Mouse (Mus musculus) hindbrain, embryonic 10.5 days (tissue): ENCODE data around the gene 1700018B08Rik. TPM values are rescaled to one million over a fixed set of nuclear protein-coding genes. Genes with fewer than 3 reads are reported as not detected.

Experiments used
- DNase-seq: peaks from one replicate; pipeline ENCODE4 v3.0.0-alpha.2; 2017; ENCODE audit warnings: low spot score
- H3K27ac ChIP-seq: fragments of 300-500 bp; sonication (generic); 2 replicates; pipeline ENCODE4 v1.5.1; 2016; ENCODE audit warnings: mild to moderate bottlenecking, moderate library complexity
- H3K27me3 ChIP-seq: fragments of 300-500 bp; sonication (generic); 2 replicates; pipeline ENCODE4 v1.6.1; 2016; ENCODE audit warnings: mild to moderate bottlenecking; ENCODE audit not compliant: poor library complexity, insufficient read depth, severe bottlenecking
- H3K36me3 ChIP-seq: fragments of 300-500 bp; sonication (generic); 2 replicates; pipeline ENCODE4 v1.6.1; 2016; ENCODE audit warnings: mild to moderate bottlenecking, moderate library complexity
- H3K4me1 ChIP-seq: fragments of 300-500 bp; sonication (generic); replicated peaks from 2 replicates; pipeline ENCODE4 v1.6.1; 2016; ENCODE audit warnings: mild to moderate bottlenecking
- H3K4me3 ChIP-seq: fragments of 300-500 bp; sonication (generic); 2 replicates; pipeline ENCODE4 v1.5.1; 2016; ENCODE audit warnings: mild to moderate bottlenecking, moderate library complexity
- H3K9me3 ChIP-seq: fragments of 300-500 bp; sonication (generic); 2 replicates; pipeline ENCODE4 v1.6.1; 2016; ENCODE audit warnings: mild to moderate bottlenecking, moderate library complexity
- WGBS: fragments of 180-500 bp; shearing (Covaris S2); methylation state at CpG from one replicate; pipeline ENCODE4 v1.1.7; 2016; 5-methylcytosine and 5-hydroxymethylcytosine counted together
- polyA plus RNA-seq: library from polyadenylated mRNA; unstranded; fragments of >200 nt; fragmentation: Nextera tagmentation; extraction: Ambion mirVana; gene quantifications from 2 replicates; pipeline ENCODE4 v1.2.1, GENCODE M21; 2016

Gene 1700018B08Rik
- polyA plus RNA-seq, 1 experiment from 2014 or later, result not detected

DNA sequence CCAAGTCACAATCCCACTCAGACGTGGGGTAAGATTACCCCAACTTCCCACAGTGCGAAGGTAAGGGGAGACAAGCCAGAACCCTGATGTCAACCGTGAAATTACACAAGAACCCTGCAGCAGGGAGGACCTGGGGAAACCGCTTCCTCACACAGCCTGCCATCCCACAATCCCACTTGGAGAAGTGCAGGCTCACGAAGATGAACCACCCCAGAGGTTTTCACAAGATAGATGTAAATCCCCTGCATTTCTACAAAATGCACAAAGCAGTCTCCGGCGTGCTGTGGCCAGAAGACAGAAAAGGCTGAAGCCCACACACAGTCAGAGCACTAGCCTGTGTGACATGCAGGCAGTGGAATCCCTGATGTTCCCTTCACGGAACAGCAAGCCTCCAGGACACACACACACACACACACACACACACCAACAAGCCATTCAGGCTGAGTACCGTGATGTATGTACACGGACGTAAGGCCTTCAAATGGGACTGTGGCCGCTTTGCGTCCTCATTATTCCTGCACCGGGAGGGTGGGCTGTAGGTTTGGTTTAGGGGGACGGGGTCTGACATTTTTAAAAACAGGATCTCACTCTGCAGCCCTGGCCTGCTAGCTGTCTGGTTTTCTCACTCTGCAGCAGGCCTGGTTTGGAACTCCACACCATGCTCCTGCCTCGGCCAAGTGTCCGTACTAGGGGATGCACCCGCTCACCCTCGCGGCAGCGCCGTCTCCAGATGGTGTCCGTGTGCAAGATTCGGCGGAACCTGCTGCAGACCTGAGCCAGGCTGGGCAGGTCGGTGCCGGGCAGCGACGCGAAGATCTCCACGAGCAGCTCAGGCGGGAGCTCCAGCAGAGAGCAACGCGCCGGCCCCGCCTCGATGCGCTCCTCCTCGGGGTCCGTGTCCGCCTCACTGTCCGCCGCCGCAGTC lies 33.9 kb upstream of the 1700018B08Rik start:
- H3K36me3 ChIP-seq, result no peaks in the 10 kb centered on the region
- peak overlapping the region; percentile 89 for H3K27ac ChIP-seq
- peaks cover 56% of the 10 kb centered on the region for H3K4me1 ChIP-seq
- peak overlapping the region; percentile 87 for H3K4me3 ChIP-seq
- H3K27me3 ChIP-seq, result no peaks in the 10 kb centered on the region
- WGBS, result 3% methylated on average over 44 of the region's 44 CpGs
- no peaks in the 10 kb centered on the region for H3K9me3 ChIP-seq
- peak; percentile 42 for DNase-seq

DNA sequence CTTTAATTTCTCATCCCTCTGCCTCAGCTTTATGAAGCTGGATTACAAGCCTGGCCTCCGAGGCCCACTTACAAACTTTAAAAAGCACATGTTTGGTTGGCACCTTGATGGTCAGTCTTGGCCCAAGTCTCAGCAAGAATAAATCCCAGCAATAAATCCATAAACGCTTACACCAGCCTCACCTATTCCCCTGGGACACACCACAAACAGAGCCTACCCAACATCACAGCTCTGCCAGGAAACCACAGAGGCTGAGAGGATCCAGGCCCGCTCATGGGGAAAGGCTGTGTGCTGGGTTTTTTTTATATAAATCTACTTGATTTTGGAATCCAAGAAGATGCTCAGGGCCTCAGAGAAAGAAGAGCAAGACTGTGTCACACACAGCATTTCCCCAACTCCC lies 31.5 kb upstream of the 1700018B08Rik start:
- H3K9me3 ChIP-seq, result no peaks in the 10 kb centered on the region
- H3K4me3 ChIP-seq, result no peak overlapping the region

DNA sequence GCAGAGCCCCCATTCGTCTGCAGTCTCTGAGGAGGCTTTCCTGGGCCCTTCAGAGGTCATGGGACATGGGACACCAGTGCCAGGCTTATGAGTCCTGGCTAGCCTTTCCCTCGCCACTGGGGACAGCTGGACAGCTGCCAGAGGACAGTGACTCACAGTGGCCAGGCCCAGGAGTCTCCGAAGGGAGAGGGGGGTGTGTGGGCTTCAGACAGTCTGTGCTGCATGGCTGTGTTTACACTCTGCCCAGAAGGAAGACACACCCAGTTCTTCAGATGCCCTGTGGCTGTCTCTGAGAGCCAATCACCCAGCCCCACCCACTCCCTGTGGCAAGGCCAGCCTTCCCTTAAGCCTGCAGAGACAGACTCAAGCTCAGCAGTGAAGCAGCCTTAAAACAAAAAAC lies 29.2 kb upstream of the 1700018B08Rik start:
- Histone ChIP-seq H3K27me3 (no peaks in the 10 kb centered on the region), H3K4me3 (no peak overlapping the region), H3K9me3 (no peaks in the 10 kb centered on the region), H3K4me1 (peaks cover 51% of the 10 kb centered on the region), H3K36me3 (no peaks in the 10 kb centered on the region), H3K27ac (no peak overlapping the region)
- no peak for DNase-seq
- 63% methylated on average over 3 of the region's 3 CpGs for WGBS

More for the DNA sequence above, 31.5 kb upstream of the 1700018B08Rik start:
- no peak for DNase-seq
- 91% methylated on average over 3 of the region's 3 CpGs for WGBS
- Histone ChIP-seq H3K36me3 (no peaks in the 10 kb centered on the region), H3K27me3 (no peaks in the 10 kb centered on the region), H3K27ac (no peak overlapping the region), H3K4me1 (peaks cover 64% of the 10 kb centered on the region)

DNA sequence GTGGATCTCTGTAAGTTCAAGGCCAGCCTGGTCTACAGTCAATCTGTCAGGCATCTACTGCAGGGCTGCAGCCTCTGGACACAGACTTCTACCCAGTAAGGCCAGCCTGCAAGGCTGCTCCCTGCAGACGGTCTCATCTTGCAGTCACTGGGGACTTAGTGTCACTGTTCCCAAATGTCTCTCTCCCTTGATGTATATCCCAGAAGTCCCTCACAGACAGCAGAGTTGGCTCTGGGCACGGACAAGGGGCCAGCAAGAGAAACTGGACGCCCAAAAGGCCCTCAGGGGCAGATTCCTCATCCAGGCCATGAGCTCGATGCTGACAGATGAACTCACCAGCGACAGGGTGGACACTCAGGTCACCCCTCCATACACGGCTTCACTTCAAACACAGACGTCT lies 28.0 kb upstream of the 1700018B08Rik start:
- no peaks in the 10 kb centered on the region for H3K27me3 ChIP-seq
- no peak overlapping the region for H3K4me3 ChIP-seq
- no peaks in the 10 kb centered on the region for H3K9me3 ChIP-seq
- H3K36me3 ChIP-seq, result no peaks in the 10 kb centered on the region
- H3K4me1 ChIP-seq, result peaks cover 50% of the 10 kb centered on the region
- no peak for DNase-seq
- no peak overlapping the region for H3K27ac ChIP-seq
- WGBS, result 75% methylated on average over 7 of the region's 7 CpGs

DNA sequence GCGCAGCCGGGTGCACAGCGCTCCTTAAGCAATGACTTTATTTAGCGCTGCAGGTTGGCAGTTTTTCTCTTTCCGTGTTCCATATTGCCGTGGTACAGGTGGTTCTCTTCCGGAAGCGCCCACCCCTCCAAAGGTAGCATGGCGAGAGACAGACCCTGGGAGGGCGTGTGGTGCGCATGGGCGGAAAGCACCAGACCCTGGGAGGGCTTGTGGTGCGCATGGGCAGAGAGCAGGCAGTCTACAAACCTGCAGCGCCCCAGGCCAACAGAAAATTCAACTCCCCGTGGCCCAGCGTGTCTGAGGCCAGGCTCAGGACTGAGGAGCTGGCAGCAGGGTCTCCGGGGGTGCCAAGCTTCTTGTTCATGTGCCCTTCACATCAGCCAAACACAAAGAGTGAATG lies 26.7 kb upstream of the 1700018B08Rik start:
- peaks cover 49% of the 10 kb centered on the region for H3K4me1 ChIP-seq
- H3K9me3 ChIP-seq, result no peaks in the 10 kb centered on the region
- WGBS, result 83% methylated on average over 17 of the region's 17 CpGs

DNA sequence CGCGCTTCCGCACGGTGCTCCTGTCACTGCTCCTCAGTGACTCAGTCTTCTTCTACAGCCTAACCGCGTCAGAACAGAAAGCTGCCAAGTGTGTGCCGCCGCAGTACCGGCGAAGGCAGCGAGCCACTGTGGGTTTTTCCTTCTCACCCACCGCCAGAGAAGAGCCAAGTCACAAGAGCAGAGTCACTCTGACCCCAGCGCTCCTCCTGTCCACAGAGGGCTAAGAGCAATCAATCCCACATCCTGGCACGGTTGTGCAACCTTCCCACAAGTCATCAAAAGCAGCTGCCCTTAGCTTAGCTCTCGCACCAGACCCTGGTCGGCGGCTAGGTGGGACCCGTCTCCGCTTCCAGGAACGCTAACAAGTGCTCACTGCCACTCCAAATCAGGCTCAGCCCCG lies 26.2 kb upstream of the 1700018B08Rik start:
- DNase-seq, result no peak
- Histone ChIP-seq H3K4me1 (peaks cover 54% of the 10 kb centered on the region), H3K36me3 (0 out of 2 replicates have a peak, but pooled peaks cover 4% of the 10 kb centered on the region), H3K4me3 (no peak overlapping the region), H3K27me3 (no peaks in the 10 kb centered on the region), H3K9me3 (no peaks in the 10 kb centered on the region), H3K27ac (no peak overlapping the region)
- 83% methylated on average over 21 of the region's 21 CpGs for WGBS

More for the DNA sequence above, 26.7 kb upstream of the 1700018B08Rik start:
- Histone ChIP-seq H3K27ac (no peak overlapping the region), H3K4me3 (no peak overlapping the region), H3K36me3 (no peaks in the 10 kb centered on the region), H3K27me3 (no peaks in the 10 kb centered on the region)
- DNase-seq, result no peak

DNA sequence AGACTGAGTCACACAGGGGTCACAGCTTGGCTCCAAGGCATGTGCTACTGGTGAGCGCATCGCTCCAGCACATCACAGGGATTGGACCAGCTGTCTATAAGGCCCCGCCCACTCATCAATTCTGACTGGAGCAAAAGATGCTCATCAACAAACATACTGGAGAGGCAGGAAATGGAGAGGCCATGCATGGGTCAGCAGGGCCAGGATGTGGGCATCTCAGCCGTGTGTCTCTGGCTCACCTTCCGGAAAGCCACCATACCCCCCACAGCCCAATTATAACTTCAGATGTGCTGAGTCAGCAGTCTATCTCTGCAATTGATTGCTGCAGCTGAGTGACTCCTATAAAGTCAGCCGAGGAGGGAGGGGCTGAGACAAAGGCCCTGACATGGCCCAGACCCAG lies 24.2 kb upstream of the 1700018B08Rik start:
- DNase-seq, result no peak
- 72% methylated on average over 6 of the region's 6 CpGs for WGBS
- peaks cover 68% of the 10 kb centered on the region for H3K4me1 ChIP-seq
- H3K36me3 ChIP-seq, result peaks cover 18% of the 10 kb centered on the region
- H3K9me3 ChIP-seq, result no peaks in the 10 kb centered on the region
- no peak overlapping the region for H3K4me3 ChIP-seq
- H3K27ac ChIP-seq, result peak overlapping the region; percentile 51; the same call in 1 of the 2 replicates
- no peaks in the 10 kb centered on the region for H3K27me3 ChIP-seq

DNA sequence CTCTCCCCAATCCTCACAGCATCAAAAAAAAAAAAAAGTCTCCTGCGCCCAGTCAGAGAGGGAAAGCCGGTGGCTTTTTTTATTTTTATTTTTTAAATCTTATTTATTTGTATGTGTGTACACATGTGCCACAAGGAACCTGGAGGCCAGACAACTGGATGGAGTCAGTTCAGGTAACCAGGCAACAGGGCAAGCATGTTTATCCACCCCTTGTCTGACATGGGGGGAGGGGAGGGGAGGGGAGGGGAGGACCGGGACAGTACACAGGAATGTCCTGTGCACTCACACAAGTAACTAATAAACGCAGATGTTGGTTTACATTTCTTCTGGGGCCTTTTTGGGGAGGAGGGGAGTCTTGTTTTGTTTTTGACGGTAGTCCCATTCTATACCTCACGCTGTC lies 19.6 kb upstream of the 1700018B08Rik start:
- 64% methylated on average over 6 of the region's 6 CpGs for WGBS
- H3K4me3 ChIP-seq, result no peak overlapping the region
- no peaks in the 10 kb centered on the region for H3K27me3 ChIP-seq
- H3K9me3 ChIP-seq, result no peaks in the 10 kb centered on the region
- peak overlapping the region; percentile 66; the same call in 1 of the 2 replicates for H3K27ac ChIP-seq
- peaks cover 46% of the 10 kb centered on the region for H3K36me3 ChIP-seq
- H3K4me1 ChIP-seq, result peaks cover 70% of the 10 kb centered on the region
- DNase-seq, result no peak

DNA sequence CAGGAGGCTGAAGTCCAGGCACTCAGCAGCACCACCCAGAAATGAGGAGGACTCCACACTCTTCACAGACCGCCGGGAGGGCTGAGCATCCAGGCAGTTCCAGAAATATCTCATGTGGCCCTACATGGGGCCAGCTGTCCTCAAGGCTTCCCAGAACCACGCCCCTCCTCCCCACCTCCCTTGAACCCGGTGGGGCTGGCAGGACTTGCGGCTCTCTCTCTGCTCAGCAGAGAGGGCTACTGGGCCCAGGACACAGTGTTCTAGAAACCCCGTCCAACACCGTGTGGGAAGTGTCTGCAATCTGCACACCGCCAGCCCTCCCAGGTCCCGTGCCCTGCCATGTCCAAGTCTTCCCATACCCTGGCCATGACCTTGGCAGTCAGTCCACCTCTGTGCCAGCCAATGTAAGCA lies 18.8 kb upstream of the 1700018B08Rik start:
- Histone ChIP-seq H3K4me3 (no peak overlapping the region), H3K36me3 (peaks cover 54% of the 10 kb centered on the region), H3K27me3 (no peaks in the 10 kb centered on the region), H3K27ac (peak overlapping the region; percentile 66), H3K9me3 (no peaks in the 10 kb centered on the region), H3K4me1 (peaks cover 62% of the 10 kb centered on the region)
- no peak for DNase-seq
- WGBS, result 83% methylated on average over 9 of the region's 9 CpGs

DNA sequence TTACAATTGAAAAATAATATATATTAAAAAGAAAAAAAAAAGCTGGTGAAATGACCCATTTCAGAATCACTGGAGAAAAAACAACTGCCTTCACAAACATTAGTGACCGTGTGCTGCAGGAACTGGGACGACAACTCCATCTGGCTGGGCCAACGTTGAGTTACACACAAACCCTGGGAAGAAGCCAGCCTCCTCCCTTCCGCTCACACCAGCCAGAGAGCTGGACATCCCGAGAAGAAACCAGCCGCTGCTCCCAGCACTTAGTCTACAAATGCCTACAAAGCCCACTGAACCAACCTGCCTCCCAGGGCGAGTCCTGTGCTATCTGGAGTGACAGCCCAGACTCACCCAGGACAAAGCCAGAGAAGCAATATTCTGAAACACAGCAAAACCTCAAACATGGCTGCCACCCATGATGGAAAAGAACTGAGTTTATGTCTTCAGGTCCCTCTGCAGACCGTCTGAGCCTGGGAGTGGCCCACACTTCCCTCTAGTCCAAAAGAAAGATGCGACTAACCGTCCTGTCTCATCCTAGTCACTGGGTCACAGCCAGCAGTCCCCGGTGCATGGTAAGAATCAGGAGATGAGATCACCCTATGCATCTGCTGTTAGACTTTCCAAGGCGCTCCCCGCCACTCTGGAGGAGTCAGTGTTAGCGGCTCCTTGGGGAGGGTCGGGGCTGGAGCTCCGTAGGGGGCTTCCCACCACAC lies 17.7 kb upstream of the 1700018B08Rik start:
- DNase-seq, result no peak
- peaks cover 59% of the 10 kb centered on the region for H3K36me3 ChIP-seq
- H3K27me3 ChIP-seq, result no peaks in the 10 kb centered on the region
- 87% methylated on average over 16 of the region's 16 CpGs for WGBS
- H3K4me1 ChIP-seq, result peaks cover 53% of the 10 kb centered on the region
- no peak overlapping the region for H3K4me3 ChIP-seq
- H3K27ac ChIP-seq, result peak overlapping the region; percentile 66
- H3K9me3 ChIP-seq, result no peaks in the 10 kb centered on the region

DNA sequence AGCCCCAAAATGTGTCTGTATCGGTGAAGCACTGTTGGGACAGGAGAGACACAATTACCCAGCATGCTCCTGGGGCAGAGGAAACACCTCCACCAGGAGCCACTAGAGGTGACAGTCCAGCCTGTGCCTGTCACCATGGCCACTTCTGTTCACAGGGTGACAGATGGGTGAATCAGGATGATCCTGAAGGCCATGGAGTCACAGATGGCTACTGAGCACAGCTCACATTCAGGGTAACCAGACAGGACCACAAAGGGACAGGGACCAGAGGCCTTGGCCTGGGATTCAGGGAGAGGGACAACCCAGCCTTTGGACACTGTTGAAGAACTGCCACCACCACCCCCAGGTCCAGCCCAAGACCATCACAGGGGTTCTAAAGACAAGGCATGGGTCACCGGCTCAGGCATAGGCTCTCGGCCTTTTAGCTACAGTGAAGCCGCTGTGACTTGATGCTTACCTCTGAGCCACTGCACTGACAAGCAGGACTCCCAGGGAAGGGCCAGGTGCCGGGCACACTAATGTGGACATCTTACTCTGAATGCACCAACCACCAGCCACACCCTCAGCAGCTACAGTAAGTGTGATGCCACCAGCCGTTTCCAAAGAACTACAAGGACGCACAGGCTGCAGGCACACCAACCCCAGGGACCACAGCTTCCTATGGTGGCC lies 16.4 kb upstream of the 1700018B08Rik start:
- Histone ChIP-seq H3K36me3 (peaks cover 68% of the 10 kb centered on the region), H3K9me3 (no peaks in the 10 kb centered on the region), H3K4me3 (no peak overlapping the region), H3K4me1 (peaks cover 41% of the 10 kb centered on the region), H3K27me3 (no peaks in the 10 kb centered on the region), H3K27ac (no peak overlapping the region)
- DNase-seq, result no peak
- WGBS, result 91% methylated on average over 7 of the region's 7 CpGs

DNA sequence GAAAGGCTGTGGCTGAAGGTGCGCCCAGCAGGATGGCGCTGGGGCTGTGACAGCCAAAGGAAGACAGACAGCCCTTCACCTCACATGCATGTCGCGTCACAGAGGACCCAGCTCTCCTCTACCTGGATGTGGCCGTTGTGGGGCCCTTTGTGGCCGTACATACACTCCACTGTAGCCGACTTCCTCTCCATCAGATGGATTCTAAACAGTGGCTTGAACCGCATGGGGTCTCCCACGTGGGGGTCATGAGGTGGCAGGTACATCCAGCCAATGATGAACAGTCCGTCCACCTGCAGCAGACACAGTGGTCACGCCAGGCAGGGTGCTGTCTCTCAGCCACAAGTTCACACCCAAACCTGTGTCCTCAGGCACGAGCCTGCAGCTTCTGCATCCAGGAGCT lies 15.7 kb upstream of the 1700018B08Rik start:
- Histone ChIP-seq H3K27ac (no peak overlapping the region), H3K4me3 (no peak overlapping the region), H3K4me1 (peaks cover 33% of the 10 kb centered on the region), H3K9me3 (no peaks in the 10 kb centered on the region), H3K27me3 (no peaks in the 10 kb centered on the region), H3K36me3 (peaks cover 67% of the 10 kb centered on the region)
- DNase-seq, result no peak
- 89% methylated on average over 12 of the region's 12 CpGs for WGBS
